8 mouse cellular contexts compared by ENCODE assay signal in genomic region chr4:12506851-12507551, GRCm38 (mm10).
DNase-seq lines count a peak whose midpoint lies in the region; ATAC-seq and TF ChIP-seq lines count a peak whose summit lies in the region.

No protein-coding gene starts in this region.

- no peak for TF ChIP-seq CTCF in kidney, adult 2 months (conservative IDR thresholded peaks at IDR 0.05; ENCODE audit: insufficient read depth, insufficient read length, low read depth, low read length)

- no peak for DNase-seq in frontal cortex, postnatal 25 days (ENCODE audit: low spot score in 2 of 2)
- DNase-seq in lung, postnatal 10 days: no peak
- no peak for DNase-seq in kidney, adult 2 months

- TF ChIP-seq POLR2A in kidney, adult 2 months (IDR thresholded peaks at IDR 0.05; ENCODE audit: low read depth, low read length): no peak

- peak overlapping the region; percentile 21; the same call in 1 of the 2 replicates for H3K27ac ChIP-seq in lung, embryonic 15.5 days
- peak overlapping the region; percentile 64 for H3K27ac ChIP-seq in hindbrain, embryonic 15.5 days (replicated peaks)
- peak overlapping the region; percentile 64 for H3K27ac ChIP-seq in neural tube, embryonic 15.5 days (replicated peaks)
- no peak overlapping the region for H3K27ac ChIP-seq in kidney, embryonic 15.5 days
- H3K27ac ChIP-seq in kidney, adult 2 months (ENCODE audit: insufficient read depth, low read depth, low read length): no peak overlapping the region

- WGBS in lung, embryonic 15.5 days: 20% methylated on average over 8 of the region's 8 CpGs
- 20% methylated on average over 8 of the region's 8 CpGs for WGBS in hindbrain, embryonic 15.5 days
- 24% methylated on average over 8 of the region's 8 CpGs for WGBS in neural tube, embryonic 15.5 days
- WGBS in kidney, embryonic 15.5 days: 39% methylated on average over 8 of the region's 8 CpGs
- 42% methylated on average over 8 of the region's 8 CpGs for WGBS in kidney, adult 2 months

- ATAC-seq in frontal cortex, adult (ENCODE audit: low TSS enrichment): peak; percentile 58
- peak; percentile 62; the same call in 1 of the 2 replicates for ATAC-seq in lung, embryonic 15.5 days (ENCODE audit: borderline replicate concordance, extremely low read depth, low FRiP score, low TSS enrichment)
- peak; percentile 88 for ATAC-seq in hindbrain, embryonic 15.5 days (ENCODE audit: low FRiP score, low read depth)
- peak; percentile 85 for ATAC-seq in neural tube, embryonic 15.5 days (ENCODE audit: low FRiP score)
- ATAC-seq in kidney, embryonic 15.5 days (replicated peaks; ENCODE audit: low FRiP score): no peak

- H3K27me3 ChIP-seq in lung, embryonic 15.5 days: no peaks in the 10 kb centered on the region
- H3K27me3 ChIP-seq in hindbrain, embryonic 15.5 days: no peaks in the 10 kb centered on the region
- H3K27me3 ChIP-seq in neural tube, embryonic 15.5 days (replicated peaks): no peaks in the 10 kb centered on the region
- H3K27me3 ChIP-seq in kidney, embryonic 15.5 days: no peaks in the 10 kb centered on the region
- H3K27me3 ChIP-seq in kidney, adult 2 months (replicated peaks; ENCODE audit: control insufficient read depth, insufficient read depth, low read length): no peaks in the 10 kb centered on the region

- peaks cover 17% of the 10 kb centered on the region for H3K4me1 ChIP-seq in lung, embryonic 15.5 days
- peaks cover 22% of the 10 kb centered on the region for H3K4me1 ChIP-seq in hindbrain, embryonic 15.5 days (replicated peaks)
- peaks cover 24% of the 10 kb centered on the region for H3K4me1 ChIP-seq in neural tube, embryonic 15.5 days
- no peaks in the 10 kb centered on the region for H3K4me1 ChIP-seq in kidney, embryonic 15.5 days
- no peaks in the 10 kb centered on the region for H3K4me1 ChIP-seq in kidney, adult 2 months (ENCODE audit: control insufficient read depth, insufficient read depth, low read length)

- no peaks in the 10 kb centered on the region for H3K36me3 ChIP-seq in lung, embryonic 15.5 days
- H3K36me3 ChIP-seq in hindbrain, embryonic 15.5 days: no peaks in the 10 kb centered on the region
- no peaks in the 10 kb centered on the region for H3K36me3 ChIP-seq in neural tube, embryonic 15.5 days
- no peaks in the 10 kb centered on the region for H3K36me3 ChIP-seq in kidney, embryonic 15.5 days
- no peaks in the 10 kb centered on the region for H3K36me3 ChIP-seq in kidney, adult 2 months (ENCODE audit: control insufficient read depth, insufficient read depth, low read length)

- no peak overlapping the region for H3K4me3 ChIP-seq in lung, embryonic 15.5 days
- no peak overlapping the region for H3K4me3 ChIP-seq in hindbrain, embryonic 15.5 days
- no peak overlapping the region for H3K4me3 ChIP-seq in neural tube, embryonic 15.5 days (replicated peaks)
- H3K4me3 ChIP-seq in kidney, embryonic 15.5 days (replicated peaks): no peak overlapping the region
- no peak overlapping the region for H3K4me3 ChIP-seq in kidney, adult 2 months (ENCODE audit: insufficient read depth, low read depth, low read length)

- no peak overlapping the region for H3K9ac ChIP-seq in lung, embryonic 15.5 days
- no peak overlapping the region for H3K9ac ChIP-seq in hindbrain, embryonic 15.5 days
- H3K9ac ChIP-seq in neural tube, embryonic 15.5 days (replicated peaks): no peak overlapping the region
- no peak overlapping the region for H3K9ac ChIP-seq in kidney, embryonic 15.5 days

- H3K9me3 ChIP-seq in lung, embryonic 15.5 days: no peaks in the 10 kb centered on the region
- H3K9me3 ChIP-seq in hindbrain, embryonic 15.5 days: no peaks in the 10 kb centered on the region
- no peaks in the 10 kb centered on the region for H3K9me3 ChIP-seq in neural tube, embryonic 15.5 days (replicated peaks)
- no peaks in the 10 kb centered on the region for H3K9me3 ChIP-seq in kidney, embryonic 15.5 days (replicated peaks)

- H3K4me2 ChIP-seq in lung, embryonic 15.5 days: peak overlapping the region; percentile 1; the same call in 1 of the 2 replicates
- peak overlapping the region; percentile 22 for H3K4me2 ChIP-seq in hindbrain, embryonic 15.5 days
- H3K4me2 ChIP-seq in neural tube, embryonic 15.5 days: peak overlapping the region; percentile 28; the same call in 1 of the 2 replicates
- no peak overlapping the region for H3K4me2 ChIP-seq in kidney, embryonic 15.5 days

Comparison
In these comparisons a context has a peak if more than half of its experiments do, and no peak if none do; other contexts are left out.
1. H3K27ac ChIP-seq: peak in lung, embryonic 15.5 days (single experiment), hindbrain, embryonic 15.5 days (single experiment) and neural tube, embryonic 15.5 days (single experiment); none in kidney, embryonic 15.5 days (single experiment) and kidney, adult 2 months (single experiment).